Mouse (Mus musculus): ENCODE results near the gene Acbd4.

The Acbd4 gene

DNA sequence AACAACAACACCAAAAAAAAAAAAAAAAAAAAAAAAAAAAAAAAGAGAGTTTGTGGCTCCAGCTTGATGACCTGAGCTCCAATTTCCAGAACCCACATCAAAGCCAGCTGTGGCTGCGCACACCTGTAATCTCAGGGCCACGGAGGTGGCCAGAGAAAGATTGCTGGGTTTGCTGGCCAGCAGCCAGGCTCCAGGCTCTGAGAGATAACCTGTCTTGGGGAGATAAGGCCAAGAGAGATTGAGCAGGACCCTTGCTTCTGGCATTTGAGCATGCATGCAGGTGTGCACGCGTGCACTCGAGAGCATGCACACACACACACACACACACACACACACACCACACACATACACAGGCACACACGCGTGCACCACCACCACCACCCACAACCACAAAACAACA, 8.2 kb upstream of the Acbd4 start:
- no peak for DNase-seq

GRCm38 (mm10) chr11:103093862-103094833, 7.3 kb upstream of the Acbd4 start:
- no peak for DNase-seq

- DNase-seq = no peak
These were observed 6.3 kb upstream of the Acbd4 start for GRCm38 (mm10) chr11:103095107-103095670.

GRCm38 (mm10) chr11:103095801-103096200, 5.7 kb upstream of the Acbd4 start:
- DNase-seq = no peak

DNA sequence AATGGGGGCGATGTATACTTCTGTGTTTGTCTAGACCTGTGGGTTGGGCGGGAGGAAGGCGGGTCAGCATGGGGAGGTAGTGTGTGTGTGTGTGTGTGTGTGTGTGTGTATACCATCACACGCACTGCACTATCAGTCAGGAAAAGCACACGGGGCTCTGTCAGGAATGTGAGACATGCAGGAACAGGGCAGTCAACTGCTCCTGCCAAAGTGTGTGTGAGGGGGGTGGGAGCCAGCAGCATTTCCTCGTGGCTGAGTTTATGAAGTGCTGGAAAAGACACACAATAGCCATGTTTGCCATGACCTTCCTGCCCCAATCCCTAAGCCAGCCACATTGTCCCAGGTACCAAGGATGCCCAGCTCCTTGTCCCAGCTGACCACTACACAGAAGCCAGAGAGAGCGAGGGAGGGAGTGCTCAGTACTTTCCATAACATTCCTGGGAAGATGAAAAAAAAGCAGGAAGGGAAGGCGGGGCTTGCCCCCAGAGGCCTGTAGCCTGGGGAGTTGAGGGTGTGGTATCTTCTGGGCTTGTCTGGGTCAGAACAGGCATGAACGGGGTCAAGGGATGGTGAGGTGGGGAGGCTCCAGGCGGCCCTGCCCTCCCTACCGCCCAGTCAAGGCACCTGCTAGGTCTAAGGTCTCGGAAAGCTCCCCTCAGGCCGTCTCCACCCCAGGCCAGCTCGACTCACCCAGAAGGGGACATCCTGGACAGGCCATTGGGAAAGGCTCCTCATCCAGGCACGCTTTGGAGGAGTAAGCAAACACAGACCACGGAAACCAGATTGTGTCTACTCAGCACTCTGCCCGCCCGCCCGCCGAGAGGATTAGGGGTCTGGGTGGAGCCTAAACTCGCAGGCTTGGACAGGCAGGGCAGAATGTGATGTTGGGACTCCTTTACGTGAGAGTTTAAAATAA, 4.2 kb upstream of the Acbd4 start:
- no peak for DNase-seq

GRCm38 (mm10) chr11:103098531-103099190, 2.8 kb upstream of the Acbd4 start:
- DNase-seq = no peak

GRCm38 (mm10) chr11:103099352-103099940, 2.0 kb upstream of the Acbd4 start:
- DNase-seq = no peak

GRCm38 (mm10) chr11:103100361-103100760, 1.1 kb upstream of the Acbd4 start:
- no peak for DNase-seq

- peak; percentile 79 for DNase-seq
These were observed 502 bp downstream of the Acbd4 start for GRCm38 (mm10) chr11:103101866-103102501.

- DNase-seq = peak; percentile 97
These were observed 1.4 kb downstream of the Acbd4 start for GRCm38 (mm10) chr11:103102725-103103349.

DNA sequence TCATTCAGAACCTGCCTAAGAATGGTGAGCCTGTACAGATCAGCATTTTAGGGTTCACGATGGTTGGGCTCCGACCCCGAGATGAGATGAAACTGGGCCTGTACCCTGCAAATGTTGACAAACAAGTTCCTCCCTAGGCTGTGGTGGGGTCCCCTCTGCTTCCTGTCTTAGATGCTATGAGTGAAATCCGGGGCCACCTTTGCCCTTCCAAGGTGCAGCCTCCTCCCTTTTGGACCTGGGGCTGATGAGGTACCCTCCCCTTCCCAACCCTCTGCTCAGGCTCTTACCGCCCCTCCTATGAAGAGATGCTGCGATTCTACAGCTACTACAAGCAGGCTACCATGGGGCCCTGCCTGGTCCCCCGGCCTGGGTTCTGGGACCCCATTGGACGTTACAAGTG, 2.1 kb downstream of the Acbd4 start:
- no peak for DNase-seq

- no peak for DNase-seq
These were observed 3.0 kb downstream of the Acbd4 start for GRCm38 (mm10) chr11:103104469-103104868.

DNA sequence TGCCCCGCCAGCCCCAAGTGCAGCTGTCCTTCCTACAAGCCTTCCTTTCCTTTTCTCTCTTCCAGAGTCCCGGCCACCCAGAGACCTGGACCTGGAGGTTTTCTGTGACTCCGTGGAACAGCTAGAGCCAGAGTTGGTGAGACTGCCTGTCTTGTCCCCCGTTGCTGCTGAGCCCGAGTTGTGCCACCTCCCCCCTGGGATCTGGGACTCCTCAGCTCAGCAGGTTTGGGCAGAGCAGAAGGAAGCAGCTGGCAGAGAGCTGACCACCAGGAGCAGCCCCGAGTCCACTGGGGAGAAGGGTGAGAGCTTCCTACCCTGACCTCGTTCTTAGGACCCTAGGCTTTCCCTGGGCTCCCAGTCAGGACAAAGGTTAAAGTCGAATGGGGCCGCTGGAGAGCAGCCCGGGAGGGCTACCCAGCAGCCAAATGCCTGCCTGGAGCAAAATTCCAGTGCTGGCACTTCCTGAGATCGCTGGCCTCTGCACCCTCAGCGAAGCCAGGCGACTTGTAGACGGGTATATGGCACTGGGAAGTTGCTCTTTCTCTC, 3.8 kb downstream of the Acbd4 start:
- DNase-seq = no peak

DNA sequence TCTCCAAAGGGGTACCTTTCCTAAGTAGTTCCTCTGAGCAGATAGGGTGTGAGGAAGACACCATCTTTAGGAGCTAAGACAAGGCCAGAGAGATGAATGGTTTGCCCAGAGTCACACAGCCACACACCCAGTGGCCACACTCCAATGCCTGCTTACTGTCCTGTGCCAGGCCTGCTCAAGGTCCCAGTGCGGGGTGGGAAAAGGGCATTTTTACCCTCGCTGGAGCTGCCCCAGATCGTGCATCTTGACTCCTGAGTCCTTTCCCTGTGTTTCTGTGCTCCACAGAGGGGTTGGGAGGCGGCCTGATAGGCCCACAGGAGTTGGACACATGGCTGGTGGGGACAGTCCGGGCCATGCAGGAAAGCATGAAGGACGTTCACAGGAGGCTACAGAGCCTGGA, 4.3 kb downstream of the Acbd4 start:
- DNase-seq = no peak

DNA sequence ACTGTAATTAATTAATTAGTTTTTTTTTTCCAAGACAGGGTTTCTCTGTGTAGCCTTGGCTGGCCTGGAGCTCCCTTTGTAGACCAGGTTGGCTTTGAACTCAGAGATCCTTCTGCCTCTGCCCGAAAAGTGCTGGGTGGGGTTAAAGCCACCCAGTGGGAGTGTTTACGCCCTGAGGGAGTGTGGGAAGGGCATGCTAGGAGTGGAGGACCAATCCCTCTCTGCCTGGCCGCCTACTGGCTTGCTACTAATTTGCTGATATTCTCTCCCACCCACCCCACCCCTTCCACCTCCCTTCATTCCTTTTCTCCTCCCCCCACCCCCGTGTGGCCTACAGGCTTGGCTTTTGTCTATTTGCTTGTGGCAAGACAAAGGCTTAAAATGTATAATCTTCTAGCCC, 4.9 kb downstream of the Acbd4 start:
- DNase-seq = no peak

DNA sequence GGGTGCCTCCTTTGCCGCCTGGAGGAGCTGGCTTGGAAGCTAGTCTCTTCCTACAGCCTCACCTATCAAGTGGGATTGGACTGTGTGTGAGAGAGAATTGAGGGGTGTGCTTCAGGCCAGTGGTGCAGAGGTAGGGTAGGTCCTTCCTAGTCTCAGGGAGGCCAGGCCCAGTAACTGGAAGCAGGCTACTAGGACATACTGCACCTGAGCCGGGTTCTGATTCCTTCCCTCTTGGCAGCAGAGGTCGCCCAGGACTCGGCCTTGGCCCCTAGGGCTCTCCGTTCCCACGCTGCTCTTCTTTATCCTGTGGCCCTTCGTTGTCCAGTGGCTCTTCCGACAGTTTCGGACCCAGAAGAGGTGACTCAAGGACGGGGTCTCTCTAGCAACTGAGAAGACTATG, 9.8 kb downstream of the Acbd4 start:
- no peak for DNase-seq

GRCm38 (mm10) chr11:103111881-103112551, 10.5 kb downstream of the Acbd4 start:
- no peak for DNase-seq

DNA sequence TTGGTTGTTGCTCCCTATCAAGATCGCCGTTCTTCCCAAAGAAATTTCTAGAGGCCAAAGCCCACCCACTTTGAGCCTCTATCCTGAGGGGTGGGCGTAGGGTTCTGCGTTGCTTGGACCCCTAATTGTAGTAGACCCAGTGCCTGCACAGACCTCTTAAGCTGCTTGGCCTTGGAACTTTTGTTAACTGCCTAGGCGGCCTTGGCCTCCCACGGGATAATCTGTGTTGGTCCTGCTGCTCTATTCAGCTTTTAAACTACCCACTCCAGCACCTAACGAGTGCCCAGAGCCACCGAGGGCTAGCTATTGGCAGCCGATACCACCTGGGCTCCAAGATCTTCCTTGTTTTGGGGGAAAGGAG, 11.1 kb downstream of the Acbd4 start:
- no peak for DNase-seq

DNA sequence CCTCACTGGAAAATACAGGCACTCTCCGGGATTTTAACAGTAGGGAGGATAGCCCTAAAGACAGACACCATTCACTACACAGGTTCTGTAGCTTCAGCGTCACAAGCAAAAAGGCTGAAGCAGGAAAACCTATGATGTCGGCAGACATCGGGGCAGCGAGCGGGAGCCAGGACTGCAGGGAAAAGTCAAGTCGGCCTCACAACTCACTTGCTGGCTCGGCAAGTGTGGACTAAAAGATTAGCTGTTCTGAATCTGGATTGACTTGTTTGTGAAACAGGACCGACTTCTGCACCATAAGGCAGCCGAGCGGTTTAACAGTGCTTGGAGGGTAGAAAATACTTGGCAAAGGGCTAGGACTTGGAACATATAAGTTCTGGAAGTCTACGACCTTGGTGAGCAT, 11.5 kb downstream of the Acbd4 start:
- DNase-seq = no peak

DNA sequence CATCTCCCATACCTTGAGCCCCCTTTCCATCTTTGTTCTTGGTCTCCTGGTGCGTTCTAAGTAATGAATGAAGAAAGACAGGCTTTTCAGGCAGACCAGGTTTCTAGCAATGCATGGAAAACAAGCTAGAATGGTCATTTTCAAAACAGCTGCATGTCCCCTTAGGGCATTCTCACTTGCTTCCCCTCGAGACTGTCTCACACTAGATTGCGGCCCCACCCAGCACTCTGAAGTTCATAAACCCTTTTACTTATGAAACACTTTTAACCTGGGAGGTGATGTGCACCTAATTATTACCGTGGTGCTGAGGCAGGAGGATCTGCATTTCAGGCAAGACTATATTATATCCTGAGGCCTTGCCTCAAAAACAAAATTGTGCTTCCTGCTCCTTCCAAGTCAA, 12.3 kb downstream of the Acbd4 start:
- no peak for DNase-seq
